Mouse (Mus musculus) left cerebral cortex, postnatal 14 days (tissue): Measurements from ENCODE around the gene Cenpq. TPM values are rescaled to one million over a fixed set of nuclear protein-coding genes. Genes with fewer than 3 reads are reported as not detected.

Experiments
- DNase-seq, 2 experiments: peaks; one replicate each; pipeline ENCODE4 v3.0.0; 2021 to 2022; ENCODE audit warnings: low spot score in 2 of 2, mixed read lengths in 1 of 2
- intact Hi-C: fragments of 180-260 bp; cut with DNase I; formaldehyde crosslinking; loops from one replicate; pipeline ENCODE4 v1.15.1; 2025
- long read RNA-seq, 2 experiments: library from polyadenylated mRNA; stranded (forward); transcript quantifications; one replicate each; pipeline ENCODE4 v2.0.0; 2021
- total RNA-seq, 2 experiments: library from RNA; stranded (reverse); gene quantifications; 2 replicates each; pipeline ENCODE4 v1.2.3; 2021

Gene Cenpq
- 1 to 10 TPM; 4.9 to 6.0 TPM for total RNA-seq
- long read RNA-seq, experiment 1, partial matches to known transcripts: 0 of 6 reads
- long read RNA-seq, experiment 1, other reads (novel, unspliced or antisense): 2 of 6 reads
- long read RNA-seq, experiment 2, partial matches to known transcripts: 0 of 3 reads
- long read RNA-seq, experiment 2, other reads (novel, unspliced or antisense): 0 of 3 reads

GRCm38 (mm10) chr17:40934420-40935231 lies at the start of gene Cenpq, which contains the start of gene Mut:
Gene Cenpq, minus strand, starts transcription at chr17:40935047.
Gene Mut, plus strand, starts transcription at chr17:40934685.
- intact Hi-C loops: no loop called here
- DNase-seq: peak; percentile 99 to 100

GRCm38 (mm10) chr17:40977914-40978313 lies 43.1 kb upstream of the Cenpq start:
- peak; percentile 7 to 39 for DNase-seq
- intact Hi-C loops: loop anchor here (10.0 kb wide), 1 partner anchor 1627 kb away; no protein-coding TSS in a partner anchor

GRCm38 (mm10) chr17:40948518-40948917 lies 13.7 kb upstream of the Cenpq start:
- intact Hi-C loops: no loop called here
- DNase-seq: no peak

- DNase-seq: no peak
These were observed 862 bp downstream of the Cenpq start for GRCm38 (mm10) chr17:40933985-40934384.

GRCm38 (mm10) chr17:40915499-40915898 lies 19.3 kb downstream of the Cenpq start:
- DNase-seq: no peak
- intact Hi-C loops: no loop called here

More at GRCm38 (mm10) chr17:40933985-40934384, 862 bp downstream of the Cenpq start:
- intact Hi-C loops: no loop called here

GRCm38 (mm10) chr17:40914250-40914649 lies 20.6 kb downstream of the Cenpq start, which contains the start of gene Glyatl3:
Gene Glyatl3, minus strand, starts transcription at chr17:40914350.
- intact Hi-C loops: no loop called here
- no peak for DNase-seq

GRCm38 (mm10) chr17:40904721-40905154 lies 30.1 kb downstream of the Cenpq start:
- intact Hi-C loops: no loop called here
- DNase-seq: no peak

- intact Hi-C loops: no loop called here
- DNase-seq: no peak
These were observed 30.7 kb downstream of the Cenpq start for GRCm38 (mm10) chr17:40904056-40904597.

- DNase-seq: no peak
- intact Hi-C loops: no loop called here
These were observed 31.5 kb downstream of the Cenpq start for GRCm38 (mm10) chr17:40903345-40903744.

GRCm38 (mm10) chr17:40899783-40900363 lies 35.0 kb downstream of the Cenpq start:
- no peak for DNase-seq
- intact Hi-C loops: loop anchor here (5.0 kb wide), 1 partner anchor 738 kb away; no protein-coding TSS in a partner anchor

- DNase-seq: peak in 1 of 2 experiments; percentile 38
- intact Hi-C loops: loop anchor here (5.0 kb wide), 1 partner anchor 735 kb away; no protein-coding TSS in a partner anchor
These were observed 38.0 kb downstream of the Cenpq start for GRCm38 (mm10) chr17:40896863-40897262.

- DNase-seq: no peak
- intact Hi-C loops: no loop called here
These were observed 46.9 kb downstream of the Cenpq start for GRCm38 (mm10) chr17:40887849-40888536.

- intact Hi-C loops: no loop called here
- no peak for DNase-seq
These were observed 49.7 kb downstream of the Cenpq start for GRCm38 (mm10) chr17:40885155-40885554.

GRCm38 (mm10) chr17:40882172-40882571 lies 52.7 kb downstream of the Cenpq start:
- DNase-seq: no peak
- intact Hi-C loops: no loop called here

GRCm38 (mm10) chr17:40879924-40880691 lies 54.7 kb downstream of the Cenpq start, which contains the start of gene 9130008F23Rik:
Gene 9130008F23Rik, minus strand, starts transcription at chr17:40880559.
- intact Hi-C loops: no loop called here
- DNase-seq: peak in 1 of 2 experiments; percentile 6

GRCm38 (mm10) chr17:40879528-40879923 lies 55.3 kb downstream of the Cenpq start:
- intact Hi-C loops: no loop called here
- no peak for DNase-seq

GRCm38 (mm10) chr17:40877741-40878140 lies 57.1 kb downstream of the Cenpq start:
- intact Hi-C loops: no loop called here
- no peak for DNase-seq

GRCm38 (mm10) chr17:40875568-40875967 lies 59.3 kb downstream of the Cenpq start:
- no peak for DNase-seq
- intact Hi-C loops: no loop called here
